Mouse (Mus musculus): ENCODE data around the gene Tas2r138. TPM values are rescaled to one million over a fixed set of nuclear protein-coding genes. Genes with fewer than 3 reads are reported as not detected.

The Tas2r138 gene
- not detected for polyA plus RNA-seq (2012; fragmentation: generic; extraction: Trizol)

GRCm38 (mm10) chr6:40613260-40613852 lies at the start of gene Tas2r138:
Gene Tas2r138, minus strand, starts transcription at chr6:40613310.

GRCm38 (mm10) chr6:40628406-40629000 lies 15.4 kb upstream of the Tas2r138 start, which contains the start of gene Mgam:
Gene Mgam, plus strand, starts transcription at chr6:40628831.

GRCm38 (mm10) chr6:40585645-40586044 lies 27.5 kb downstream of the Tas2r138 start, which contains the start of gene Clec5a:
Gene Clec5a, minus strand, starts transcription at chr6:40585821.

GRCm38 (mm10) chr6:40569187-40569586 lies 43.9 kb downstream of the Tas2r138 start, which contains the start of gene Olfr460:
Gene Olfr460, plus strand, starts transcription at chr6:40569487.

Other genes with a start within 250 kb of the Tas2r138 start
- under 1 TPM; 0.32 to 0.34 TPM for gene E330009J07Rik, start 177.2 kb downstream of the Tas2r138 start, polyA plus RNA-seq (2012; fragmentation: generic; extraction: Trizol)
- not detected for gene Wee2, start 174.2 kb downstream of the Tas2r138 start, polyA plus RNA-seq (2012; fragmentation: generic; extraction: Trizol)
- 10 to 100 TPM in 1 of 2 experiments, 1 to 10 TPM in 1; 2.8 to 25.4 TPM for gene Ssbp1, start 142.0 kb downstream of the Tas2r138 start, polyA plus RNA-seq (2012; fragmentation: generic; extraction: Trizol)
- gene Tas2r137, start 122.1 kb downstream of the Tas2r138 start, polyA plus RNA-seq (2012; fragmentation: generic; extraction: Trizol): not detected
- not detected for gene Tas2r108, start 119.8 kb downstream of the Tas2r138 start, polyA plus RNA-seq (2012; fragmentation: generic; extraction: Trizol)
- gene Prss37, start 93.8 kb downstream of the Tas2r138 start, polyA plus RNA-seq (2012; fragmentation: generic; extraction: Trizol): not detected
- not detected for gene Olfr461, start 58.3 kb downstream of the Tas2r138 start, polyA plus RNA-seq (2012; fragmentation: generic; extraction: Trizol)
- gene Olfr460, start 43.8 kb downstream of the Tas2r138 start, polyA plus RNA-seq (2012; fragmentation: generic; extraction: Trizol): not detected
- gene Clec5a, start 27.5 kb downstream of the Tas2r138 start, polyA plus RNA-seq (2012; fragmentation: generic; extraction: Trizol): not detected
- under 1 TPM; 0.01 to 0.02 TPM for gene Mgam, start 15.5 kb upstream of the Tas2r138 start, polyA plus RNA-seq (2012; fragmentation: generic; extraction: Trizol)

Data from C3H10T1/2 (cell line).